ENCODE assay signal across 8 mouse cellular contexts in genomic region chr19:8992769-8993624, GRCm38 (mm10). TPM values are rescaled to one million over a fixed set of nuclear protein-coding genes. Genes with fewer than 3 reads are reported as not detected.
DNase-seq lines count a peak whose midpoint lies in the region; ATAC-seq and TF ChIP-seq lines count a peak whose summit lies in the region.

No protein-coding gene starts in this region.

- peaks cover 12% of the 10 kb centered on the region for H3K27me3 ChIP-seq in limb, embryonic 10.5 days (ENCODE audit: low read depth, poor library complexity, severe bottlenecking)
- peaks cover 32% of the 10 kb centered on the region for H3K27me3 ChIP-seq in midbrain, postnatal 0 days (ENCODE audit: insufficient read depth, low read length)

- peak; percentile 78 for TF ChIP-seq CTCF in midbrain, postnatal 0 days (IDR thresholded peaks at IDR 0.05)

- peak overlapping the region; percentile 9; the same call in 1 of the 2 replicates for H3K4me3 ChIP-seq in limb, embryonic 10.5 days
- no peak overlapping the region for H3K4me3 ChIP-seq in midbrain, postnatal 0 days (ENCODE audit: low read depth, low read length)

- 28% methylated on average over 12 of the region's 12 CpGs for WGBS in limb, embryonic 10.5 days
- WGBS in midbrain, postnatal 0 days: 40% methylated on average over 12 of the region's 12 CpGs

- intact Hi-C loops in gastrocnemius, postnatal 14 days (cut with DNase I; ENCODE audit: low total_unique reads): loop anchor here (5.0 kb wide), 1 partner anchor 89 kb away; no protein-coding TSS in a partner anchor

- H3K9me3 ChIP-seq in limb, embryonic 10.5 days (replicated peaks): no peaks in the 10 kb centered on the region
- H3K9me3 ChIP-seq in midbrain, postnatal 0 days (ENCODE audit: low read length): no peaks in the 10 kb centered on the region

- peaks cover 59% of the 10 kb centered on the region for H3K4me1 ChIP-seq in limb, embryonic 10.5 days
- peaks cover 6% of the 10 kb centered on the region for H3K4me1 ChIP-seq in midbrain, postnatal 0 days (ENCODE audit: insufficient read depth, low read length)

- ATAC-seq in inflammation-experienced regulatory T-cells, adult 6 months: peak; percentile 29
- ATAC-seq in midbrain, postnatal 0 days (ENCODE audit: low FRiP score): 0 out of 2 replicates have a peak, but pooled peaks have one; percentile 26

- H3K27ac ChIP-seq in limb, embryonic 10.5 days: peak overlapping the region; percentile 91
- no peak overlapping the region for H3K27ac ChIP-seq in midbrain, postnatal 0 days (ENCODE audit: low read depth, low read length)

- H3K9ac ChIP-seq in midbrain, postnatal 0 days (replicated peaks; ENCODE audit: low read length, poor library complexity, severe bottlenecking): no peak overlapping the region

- peak; percentile 44 to 47 for DNase-seq in cerebellum, adult 18-20 months
- no peak for DNase-seq in cerebellum, adult 11 months
- peak; percentile 88 to 89 for DNase-seq in cerebellum, postnatal 10 days
- peak; percentile 91 for DNase-seq in gastrocnemius, postnatal 14 days
- peak; percentile 81 for DNase-seq in limb, embryonic 10.5 days (ENCODE audit: low spot score)
- peak; percentile 71 for DNase-seq in midbrain, postnatal 0 days (ENCODE audit: low spot score)
- DNase-seq in spleen, postnatal 36 days (ENCODE audit: low spot score in 2 of 2): peak; percentile 81 to 86

- H3K36me3 ChIP-seq in limb, embryonic 10.5 days: no peaks in the 10 kb centered on the region
- no peaks in the 10 kb centered on the region for H3K36me3 ChIP-seq in midbrain, postnatal 0 days (ENCODE audit: insufficient read depth, low read length)

- peak overlapping the region; percentile 2; the same call in 1 of the 2 replicates for H3K4me2 ChIP-seq in midbrain, postnatal 0 days (ENCODE audit: low read depth, low read length, poor library complexity, severe bottlenecking)

RNA-seq across cellular contexts. Expression of gene Ahnak, which starts 3.9 kb away (rescaled TPM):
- total RNA-seq in gastrocnemius, postnatal 14 days (2021): 100 to 1,000 TPM; 194 to 197 TPM
- polyA plus RNA-seq in inflammation-experienced regulatory T-cells, adult 6 months (2017; shearing (Covaris generic)): 10 to 100 TPM; 42.4 to 81.3 (median 54.5) TPM
- 5.3 and 8.9 TPM in 2 replicates for polyA plus RNA-seq in limb, embryonic 10.5 days (2016; fragmentation: Nextera tagmentation; extraction: Ambion mirVana)
- 13.0 and 19.2 TPM in 2 replicates for total RNA-seq in midbrain, postnatal 0 days (2014; rRNA removed)
- polyA plus RNA-seq in midbrain, postnatal 0 days (2015; fragmentation: Nextera tagmentation; extraction: Ambion mirVana): 4.4 and 5.7 TPM in 2 replicates

RNA-seq across cellular contexts. Expression of gene Eef1g, which starts 26.2 kb away (rescaled TPM):
- total RNA-seq in gastrocnemius, postnatal 14 days (2021): 100 to 1,000 TPM; 500 to 587 TPM
- 100 to 1,000 TPM; 465 to 725 (median 677) TPM for polyA plus RNA-seq in inflammation-experienced regulatory T-cells, adult 6 months (2017; shearing (Covaris generic))
- polyA plus RNA-seq in limb, embryonic 10.5 days (2016; fragmentation: Nextera tagmentation; extraction: Ambion mirVana): 563 and 631 TPM in 2 replicates
- total RNA-seq in midbrain, postnatal 0 days (2014; rRNA removed): 496 and 583 TPM in 2 replicates
- polyA plus RNA-seq in midbrain, postnatal 0 days (2015; fragmentation: Nextera tagmentation; extraction: Ambion mirVana): 258 and 265 TPM in 2 replicates

RNA-seq across cellular contexts. Expression of gene Tut1, which starts 39.4 kb away (rescaled TPM):
- total RNA-seq in gastrocnemius, postnatal 14 days (2021): 1 to 10 TPM; 8.2 to 8.4 TPM
- polyA plus RNA-seq in inflammation-experienced regulatory T-cells, adult 6 months (2017; shearing (Covaris generic)): 10 to 100 TPM; 17.6 to 38.3 (median 35.3) TPM
- polyA plus RNA-seq in limb, embryonic 10.5 days (2016; fragmentation: Nextera tagmentation; extraction: Ambion mirVana): 49.6 and 49.7 TPM in 2 replicates
- total RNA-seq in midbrain, postnatal 0 days (2014; rRNA removed): 18.1 and 19.0 TPM in 2 replicates
- 15.1 and 18.4 TPM in 2 replicates for polyA plus RNA-seq in midbrain, postnatal 0 days (2015; fragmentation: Nextera tagmentation; extraction: Ambion mirVana)

RNA-seq across cellular contexts. Expression of gene Mta2, which starts 51.3 kb away (rescaled TPM):
- 10 to 100 TPM; 27.4 to 27.9 TPM for total RNA-seq in gastrocnemius, postnatal 14 days (2021)
- 10 to 100 TPM; 78.8 to 96.7 (median 81.2) TPM for polyA plus RNA-seq in inflammation-experienced regulatory T-cells, adult 6 months (2017; shearing (Covaris generic))
- 229 and 233 TPM in 2 replicates for polyA plus RNA-seq in limb, embryonic 10.5 days (2016; fragmentation: Nextera tagmentation; extraction: Ambion mirVana)
- 64.3 and 65.6 TPM in 2 replicates for total RNA-seq in midbrain, postnatal 0 days (2014; rRNA removed)
- polyA plus RNA-seq in midbrain, postnatal 0 days (2015; fragmentation: Nextera tagmentation; extraction: Ambion mirVana): 73.6 and 77.9 TPM in 2 replicates
